Mouse (Mus musculus): Measurements from ENCODE around the gene Gm26602.
"Not testable (repeated sequence)": the region's sequence is repeated elsewhere in the genome, so short reads cannot be mapped to it uniquely, and the experiment has no call there.

The Gm26602 gene

DNA sequence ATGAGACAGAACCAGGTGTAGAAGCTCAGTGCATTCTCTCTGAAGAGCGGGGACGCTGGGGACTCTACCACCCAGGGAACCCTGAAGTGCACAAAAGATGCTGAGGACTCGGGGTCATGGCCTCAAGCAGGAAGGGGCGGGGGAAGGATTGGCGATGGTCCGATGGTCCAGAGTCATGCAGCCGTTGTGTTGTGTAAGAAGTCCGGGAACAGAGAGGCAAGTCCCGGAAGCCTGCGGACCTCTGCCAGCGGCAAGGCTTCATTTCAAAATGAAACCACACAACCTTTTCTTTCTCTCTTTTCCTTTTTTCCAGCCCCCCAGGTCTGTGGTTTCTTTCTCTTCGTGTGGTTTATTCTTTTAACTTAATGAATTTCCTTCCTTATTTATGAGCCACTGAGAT is 32.9 kb upstream of the Gm26602 start:
- DNase-seq (ENCODE audit: low read depth, low spot score), result no peak
- H3K27me3 ChIP-seq (ENCODE audit: control insufficient read depth, insufficient read depth, low read length, poor library complexity, severe bottlenecking), result no peaks in the 10 kb centered on the region

DNA sequence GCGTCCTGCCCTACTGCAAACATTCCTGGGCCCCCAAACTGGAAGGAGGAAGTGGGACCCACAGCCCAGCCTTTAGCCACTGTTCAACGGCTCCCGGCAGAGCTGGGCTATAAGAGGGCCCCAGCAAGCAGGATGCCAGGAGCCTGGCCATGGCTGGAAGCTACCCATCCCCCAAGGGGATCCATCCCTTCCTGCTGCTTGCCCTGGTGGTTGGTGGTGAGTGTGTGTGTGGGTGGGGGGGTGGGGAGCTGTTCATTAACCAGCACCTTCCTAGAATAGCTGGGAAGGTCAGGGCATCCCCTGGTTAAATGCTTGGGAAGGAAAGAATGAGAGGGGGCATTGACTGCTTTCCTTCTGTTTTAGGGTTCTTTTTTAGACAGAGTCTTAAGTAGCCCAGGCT is 31.1 kb upstream of the Gm26602 start:
- no peaks in the 10 kb centered on the region for H3K27me3 ChIP-seq (ENCODE audit: control insufficient read depth, insufficient read depth, low read length, poor library complexity, severe bottlenecking)
- DNase-seq (ENCODE audit: low read depth, low spot score), result no peak
- no peaks in the 10 kb centered on the region for H3K36me3 ChIP-seq (ENCODE audit: control insufficient read depth, insufficient read depth, low read length, poor library complexity, severe bottlenecking)

More for the DNA sequence above, 32.9 kb upstream of the Gm26602 start:
- H3K36me3 ChIP-seq (ENCODE audit: control insufficient read depth, insufficient read depth, low read length, poor library complexity, severe bottlenecking), result no peaks in the 10 kb centered on the region

DNA sequence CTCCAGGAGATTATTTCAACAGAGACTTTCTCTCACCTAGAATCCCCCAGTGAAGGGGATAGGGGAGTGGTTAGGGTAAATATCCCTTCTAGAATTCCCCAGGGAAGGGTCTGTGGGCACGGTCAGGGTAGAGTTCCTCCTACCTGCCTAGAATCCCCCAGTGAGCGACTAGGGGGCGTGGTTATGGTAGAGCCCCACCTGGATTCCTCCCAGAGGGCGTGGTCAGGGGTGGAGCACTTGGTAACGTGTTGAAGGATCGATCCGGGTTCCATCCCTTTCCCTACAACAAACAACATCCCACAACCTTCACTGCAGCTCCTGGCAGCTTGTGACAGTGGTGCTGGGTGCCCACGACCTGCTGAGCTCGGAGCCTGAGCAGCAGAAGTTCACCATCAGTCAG is 29.9 kb upstream of the Gm26602 start:
- Histone ChIP-seq H3K27me3 (ENCODE audit: control insufficient read depth, insufficient read depth, low read length, poor library complexity, severe bottlenecking) (no peaks in the 10 kb centered on the region), H3K36me3 (ENCODE audit: control insufficient read depth, insufficient read depth, low read length, poor library complexity, severe bottlenecking) (no peaks in the 10 kb centered on the region)
- peak; percentile 52 for DNase-seq (ENCODE audit: low read depth, low spot score)

DNA sequence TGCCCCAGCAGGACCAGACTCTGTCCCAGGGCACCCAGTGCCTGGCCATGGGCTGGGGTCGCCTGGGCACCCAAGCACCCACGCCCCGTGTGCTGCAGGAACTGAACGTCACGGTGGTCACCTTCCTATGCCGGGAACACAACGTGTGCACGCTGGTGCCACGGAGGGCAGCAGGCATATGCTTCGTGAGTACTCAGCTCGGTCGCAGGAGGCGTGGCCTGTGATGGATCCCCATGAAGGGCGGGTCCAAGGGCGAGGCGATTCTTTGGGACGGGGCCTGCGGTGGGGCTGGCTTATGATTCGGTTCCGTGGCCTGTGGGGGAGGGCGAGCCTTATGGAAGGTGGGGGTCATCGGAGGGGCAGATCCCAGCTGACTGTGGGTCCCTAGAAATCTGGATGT is 28.7 kb upstream of the Gm26602 start:
- H3K27me3 ChIP-seq (ENCODE audit: control insufficient read depth, insufficient read depth, low read length, poor library complexity, severe bottlenecking), result no peaks in the 10 kb centered on the region
- H3K36me3 ChIP-seq (ENCODE audit: control insufficient read depth, insufficient read depth, low read length, poor library complexity, severe bottlenecking), result no peaks in the 10 kb centered on the region
- no peak for DNase-seq (ENCODE audit: low read depth, low spot score)

DNA sequence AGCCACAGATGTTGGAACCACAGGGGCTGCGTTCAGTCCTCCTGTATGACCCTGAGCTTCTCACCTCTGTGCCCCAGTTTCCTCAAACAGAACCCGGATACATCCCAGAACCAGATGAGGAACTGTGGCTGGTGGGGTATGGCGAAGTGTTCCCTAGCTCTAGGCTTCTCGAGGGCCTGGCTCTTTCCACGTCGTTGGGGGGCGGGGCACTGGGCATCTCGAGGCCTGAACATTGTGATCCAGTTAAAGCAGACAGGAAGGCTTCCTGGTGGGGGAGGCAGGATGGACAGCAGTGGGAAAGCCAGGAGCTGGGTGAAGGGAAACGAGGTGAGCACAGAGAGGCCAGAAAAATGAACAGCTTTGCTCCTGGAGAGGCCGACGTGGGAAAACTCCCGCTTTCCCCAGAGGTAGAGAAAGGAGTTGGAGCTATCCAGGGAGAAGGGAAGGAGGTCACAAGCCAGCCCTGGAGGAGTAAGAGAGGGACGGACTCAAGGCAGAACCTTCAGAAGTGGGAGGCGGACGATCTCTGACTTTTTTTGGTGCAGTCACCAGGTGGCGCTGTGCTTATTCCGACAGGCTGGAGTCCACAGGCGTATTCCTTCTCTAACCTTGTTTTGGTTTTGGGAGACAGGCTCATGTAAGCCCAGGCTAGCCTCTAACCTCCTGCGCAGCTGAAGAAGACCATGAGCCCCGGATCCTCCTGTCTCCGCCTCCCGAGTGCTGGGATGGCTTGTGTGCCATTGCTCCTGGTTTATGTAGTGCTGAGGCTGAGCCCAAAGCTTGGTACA is 27.2 kb upstream of the Gm26602 start:
- DNase-seq (ENCODE audit: low read depth, low spot score), result peak; percentile 85
- no peaks in the 10 kb centered on the region for H3K36me3 ChIP-seq (ENCODE audit: control insufficient read depth, insufficient read depth, low read length, poor library complexity, severe bottlenecking)
- H3K27me3 ChIP-seq (ENCODE audit: control insufficient read depth, insufficient read depth, low read length, poor library complexity, severe bottlenecking), result no peaks in the 10 kb centered on the region

DNA sequence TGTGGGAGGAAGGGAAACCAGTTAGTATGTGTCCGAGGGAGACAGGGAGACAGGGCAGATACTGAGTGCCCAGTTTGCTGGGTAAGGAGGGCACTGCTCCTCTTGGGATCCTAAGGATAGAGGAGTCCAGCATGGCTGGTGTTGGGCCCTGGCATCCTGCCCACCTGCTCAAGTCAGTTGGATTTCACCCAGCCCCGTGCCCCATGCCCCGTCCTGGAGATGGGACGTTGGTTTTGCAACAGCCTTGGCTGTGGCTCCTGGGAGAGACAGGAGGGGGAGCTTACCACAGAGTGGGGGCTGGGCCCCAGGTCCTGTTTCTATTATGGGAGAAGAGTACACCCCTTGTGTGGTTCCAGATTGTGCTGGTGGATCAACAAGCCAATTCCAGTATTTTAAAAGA is 26.2 kb upstream of the Gm26602 start:
- Histone ChIP-seq H3K27me3 (ENCODE audit: control insufficient read depth, insufficient read depth, low read length, poor library complexity, severe bottlenecking) (no peaks in the 10 kb centered on the region), H3K36me3 (ENCODE audit: control insufficient read depth, insufficient read depth, low read length, poor library complexity, severe bottlenecking) (no peaks in the 10 kb centered on the region)
- no peak for DNase-seq (ENCODE audit: low read depth, low spot score)

DNA sequence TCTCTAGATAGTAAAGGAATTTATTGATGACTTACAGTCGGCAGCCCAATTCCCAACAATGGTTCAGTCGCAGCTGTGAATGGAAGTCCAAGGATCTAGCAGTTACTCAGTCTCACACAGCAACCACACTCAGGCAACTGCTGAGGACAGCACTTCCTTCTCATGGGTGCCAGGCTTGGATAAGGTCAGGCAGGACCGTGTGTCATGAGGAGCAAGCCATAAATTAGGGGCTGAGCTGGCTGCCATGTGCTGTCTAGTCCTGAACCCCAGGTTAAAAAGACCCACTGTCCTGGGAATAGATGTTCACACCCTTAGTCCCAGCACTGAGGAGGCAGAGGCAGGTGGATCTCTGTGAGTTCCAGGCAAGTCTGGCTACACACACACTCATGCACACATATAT is 25.7 kb upstream of the Gm26602 start:
- not testable (repeated sequence) for DNase-seq (ENCODE audit: low read depth, low spot score); H3K27me3 ChIP-seq (ENCODE audit: control insufficient read depth, insufficient read depth, low read length, poor library complexity, severe bottlenecking); H3K36me3 ChIP-seq (ENCODE audit: control insufficient read depth, insufficient read depth, low read length, poor library complexity, severe bottlenecking)

DNA sequence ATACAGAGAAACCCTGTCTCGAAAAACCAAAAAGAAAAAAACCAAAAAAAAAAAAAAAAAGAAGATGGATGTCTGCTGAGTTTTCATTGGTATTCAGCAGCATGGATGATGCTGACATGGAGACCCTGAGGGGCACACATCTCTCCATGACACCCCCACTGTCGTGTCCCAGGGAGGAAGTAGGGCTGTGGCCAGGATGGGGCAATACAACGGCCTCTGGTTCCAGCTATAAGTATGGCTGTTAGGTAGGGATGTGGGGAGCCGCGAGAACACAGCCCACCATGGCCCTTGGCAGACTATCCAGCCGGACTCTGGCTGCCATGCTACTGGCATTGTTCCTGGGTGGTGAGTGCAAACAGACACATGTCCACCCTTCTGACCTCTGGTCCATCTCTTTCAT is 24.6 kb upstream of the Gm26602 start, which contains the start of gene Elane:
Elane (plus strand) TSS at position 194 of the 400 bp plus-strand sequence.
- DNase-seq (ENCODE audit: low read depth, low spot score), result no peak
- Histone ChIP-seq H3K27me3 (ENCODE audit: control insufficient read depth, insufficient read depth, low read length, poor library complexity, severe bottlenecking) (no peaks in the 10 kb centered on the region), H3K36me3 (ENCODE audit: control insufficient read depth, insufficient read depth, low read length, poor library complexity, severe bottlenecking) (no peaks in the 10 kb centered on the region)

DNA sequence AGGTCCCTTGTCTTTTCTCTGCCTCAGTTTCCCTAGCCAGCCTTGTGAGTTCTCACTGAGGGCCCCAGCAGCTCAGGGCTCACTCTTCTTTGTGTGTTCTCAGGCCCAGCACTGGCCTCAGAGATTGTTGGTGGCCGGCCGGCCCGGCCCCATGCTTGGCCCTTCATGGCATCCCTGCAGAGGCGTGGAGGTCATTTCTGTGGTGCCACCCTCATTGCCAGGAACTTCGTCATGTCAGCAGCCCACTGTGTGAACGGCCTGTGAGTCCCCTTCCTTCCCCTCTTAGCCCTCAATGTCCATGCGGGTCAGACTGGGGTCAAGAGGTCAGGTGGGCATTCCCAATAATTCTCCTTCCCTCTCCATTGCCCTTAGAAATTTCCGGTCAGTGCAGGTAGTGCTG is 24.0 kb upstream of the Gm26602 start:
- Histone ChIP-seq H3K27me3 (ENCODE audit: control insufficient read depth, insufficient read depth, low read length, poor library complexity, severe bottlenecking) (no peaks in the 10 kb centered on the region), H3K36me3 (ENCODE audit: control insufficient read depth, insufficient read depth, low read length, poor library complexity, severe bottlenecking) (no peaks in the 10 kb centered on the region)
- no peak for DNase-seq (ENCODE audit: low read depth, low spot score)

DNA sequence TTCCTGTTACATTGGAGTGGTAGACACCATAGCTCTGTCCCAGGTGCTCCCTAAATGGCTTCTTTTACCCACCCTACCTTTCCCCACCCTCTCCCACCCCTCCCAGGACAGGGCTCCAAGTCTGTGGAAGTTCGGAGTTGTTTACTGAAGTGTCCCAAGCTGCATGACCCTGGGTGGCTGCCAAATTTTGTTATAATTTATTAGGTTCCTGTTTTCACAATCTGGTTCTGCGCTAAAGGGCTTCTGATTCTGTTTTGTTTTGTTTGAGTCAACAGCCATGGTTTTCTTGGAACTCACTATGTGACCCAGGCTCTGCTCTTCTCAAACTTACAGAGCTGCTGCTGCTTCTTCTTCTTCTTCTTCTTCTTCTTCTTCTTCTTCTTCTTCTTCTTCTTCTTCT is 21.3 kb upstream of the Gm26602 start:
- H3K36me3 ChIP-seq (ENCODE audit: control insufficient read depth, insufficient read depth, low read length, poor library complexity, severe bottlenecking), result no peaks in the 10 kb centered on the region
- H3K27me3 ChIP-seq (ENCODE audit: control insufficient read depth, insufficient read depth, low read length, poor library complexity, severe bottlenecking), result no peaks in the 10 kb centered on the region
- no peak for DNase-seq (ENCODE audit: low read depth, low spot score)

DNA sequence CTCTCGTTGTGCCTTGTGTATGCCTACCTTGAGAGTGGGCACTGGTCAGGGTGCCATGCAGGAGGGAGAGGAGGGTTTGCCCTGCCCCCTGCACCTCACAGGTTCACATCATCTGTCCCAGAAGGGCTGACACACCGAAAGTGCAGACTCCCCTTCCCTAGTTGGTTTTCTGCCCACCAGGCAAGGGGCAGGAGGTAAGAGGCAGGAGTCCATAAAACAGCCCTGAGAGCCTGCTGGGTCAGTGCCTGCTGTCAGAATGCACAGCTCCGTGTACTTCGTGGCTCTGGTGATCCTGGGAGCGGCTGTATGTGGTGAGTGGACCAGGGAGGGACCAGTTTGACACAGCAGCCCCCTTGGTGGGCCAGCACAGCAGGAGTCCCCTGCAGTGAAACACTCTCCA is 20.0 kb upstream of the Gm26602 start, which contains the start of gene Cfd:
Cfd (plus strand) TSS at position 184 of the 400 bp plus-strand sequence.
- Histone ChIP-seq H3K36me3 (ENCODE audit: control insufficient read depth, insufficient read depth, low read length, poor library complexity, severe bottlenecking) (no peaks in the 10 kb centered on the region), H3K27me3 (ENCODE audit: control insufficient read depth, insufficient read depth, low read length, poor library complexity, severe bottlenecking) (no peaks in the 10 kb centered on the region)
- no peak for DNase-seq (ENCODE audit: low read depth, low spot score)

DNA sequence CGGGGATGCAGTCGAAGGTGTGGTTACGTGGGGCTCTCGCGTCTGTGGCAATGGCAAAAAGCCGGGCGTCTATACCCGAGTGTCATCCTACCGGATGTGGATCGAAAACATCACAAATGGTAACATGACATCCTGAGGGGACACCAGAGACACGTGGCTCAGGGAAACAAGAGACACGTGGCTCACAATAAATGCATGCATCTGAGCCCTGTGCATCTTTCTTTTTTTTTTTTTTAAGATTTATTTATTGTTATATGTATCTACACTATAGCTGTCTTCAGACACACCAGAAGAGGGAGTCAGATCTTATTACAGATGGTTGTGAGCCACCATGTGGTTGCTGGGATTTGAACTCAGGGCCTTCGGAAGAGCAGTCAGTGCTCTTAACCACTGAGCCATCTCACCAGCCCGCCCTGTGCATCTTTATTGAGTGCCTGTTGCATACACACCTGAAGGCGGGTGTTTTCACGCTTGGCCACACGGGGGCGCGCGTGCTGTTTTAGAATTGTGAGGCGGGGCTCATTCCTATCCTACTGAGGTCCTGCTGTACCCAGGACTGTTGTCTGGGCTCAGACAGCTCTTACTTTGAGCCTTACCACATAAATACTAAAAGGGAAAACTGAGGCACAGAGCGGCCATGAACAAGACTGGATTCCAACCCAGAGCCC is 18.1 kb upstream of the Gm26602 start:
- DNase-seq (ENCODE audit: low read depth, low spot score), result peak; percentile 85
- not testable (repeated sequence) for H3K27me3 ChIP-seq (ENCODE audit: control insufficient read depth, insufficient read depth, low read length, poor library complexity, severe bottlenecking); H3K36me3 ChIP-seq (ENCODE audit: control insufficient read depth, insufficient read depth, low read length, poor library complexity, severe bottlenecking)

DNA sequence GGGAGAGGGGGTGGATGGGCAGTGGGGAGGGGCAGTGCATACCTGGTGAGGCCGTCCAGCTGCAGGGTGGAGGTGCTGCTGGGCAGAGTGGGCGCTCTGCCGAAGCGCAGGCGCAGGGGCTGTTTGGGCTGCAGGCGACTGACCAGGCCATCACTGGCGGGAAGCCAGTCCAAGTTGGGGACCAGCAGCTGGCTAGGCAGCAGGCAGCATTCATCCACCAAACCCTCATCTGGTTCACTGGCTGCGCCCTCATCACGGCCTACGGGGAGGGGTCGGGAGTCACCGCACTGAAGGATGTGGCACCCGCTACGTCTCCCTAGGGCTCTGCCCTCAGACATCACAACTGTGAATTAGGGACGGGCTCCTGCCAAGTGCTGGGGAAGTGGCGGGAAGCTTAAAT is 14.3 kb upstream of the Gm26602 start:
- no peak for DNase-seq (ENCODE audit: low read depth, low spot score)
- Histone ChIP-seq H3K36me3 (ENCODE audit: control insufficient read depth, insufficient read depth, low read length, poor library complexity, severe bottlenecking) (no peaks in the 10 kb centered on the region; the same call in 1 of the 2 replicates), H3K27me3 (ENCODE audit: control insufficient read depth, insufficient read depth, low read length, poor library complexity, severe bottlenecking) (no peaks in the 10 kb centered on the region)

DNA sequence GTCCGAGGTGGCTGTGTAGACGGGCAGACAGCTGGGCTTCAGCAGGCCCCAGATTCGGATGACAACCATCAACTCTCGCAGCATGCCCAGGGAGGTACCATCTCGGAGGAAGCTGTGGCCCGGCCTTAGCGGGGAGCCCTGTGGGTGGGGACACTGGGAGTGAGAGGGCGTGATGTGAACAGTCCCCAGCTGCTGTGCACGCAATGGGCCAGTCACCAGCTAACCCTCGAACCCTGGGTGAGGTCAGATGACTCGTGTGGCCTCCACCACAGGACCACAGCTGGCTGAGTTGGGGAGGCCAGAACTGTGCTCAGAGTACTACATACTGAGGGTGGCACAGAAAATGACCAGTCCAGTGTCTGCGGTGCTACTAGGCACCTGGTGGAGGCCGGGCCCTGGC is 13.8 kb upstream of the Gm26602 start:
- no peak for DNase-seq (ENCODE audit: low read depth, low spot score)

More for the DNA sequence above, 13.8 kb upstream of the Gm26602 start:
- no peaks in the 10 kb centered on the region for H3K27me3 ChIP-seq (ENCODE audit: control insufficient read depth, insufficient read depth, low read length, poor library complexity, severe bottlenecking)
- H3K36me3 ChIP-seq (ENCODE audit: control insufficient read depth, insufficient read depth, low read length, poor library complexity, severe bottlenecking), result no peaks in the 10 kb centered on the region; the same call in 1 of the 2 replicates

All from splenic B cell, adult 2 months (primary cell).